Mouse (Mus musculus) bone marrow macrophage, adult 2 months (primary cell): Measurements from ENCODE around the gene Pnpla3.

Experiments used
- CTCF ChIP-seq: IDR thresholded peaks from 2 replicates; pipeline ENCODE4 v1.5.1; 2012; ENCODE audit warnings: low read depth, mild to moderate bottlenecking, low read length, moderate library complexity
- POLR2A ChIP-seq: IDR thresholded peaks from 2 replicates; pipeline ENCODE4 v1.6.1; 2012; ENCODE audit warnings: mild to moderate bottlenecking, low read depth, low read length, borderline replicate concordance

DNA sequence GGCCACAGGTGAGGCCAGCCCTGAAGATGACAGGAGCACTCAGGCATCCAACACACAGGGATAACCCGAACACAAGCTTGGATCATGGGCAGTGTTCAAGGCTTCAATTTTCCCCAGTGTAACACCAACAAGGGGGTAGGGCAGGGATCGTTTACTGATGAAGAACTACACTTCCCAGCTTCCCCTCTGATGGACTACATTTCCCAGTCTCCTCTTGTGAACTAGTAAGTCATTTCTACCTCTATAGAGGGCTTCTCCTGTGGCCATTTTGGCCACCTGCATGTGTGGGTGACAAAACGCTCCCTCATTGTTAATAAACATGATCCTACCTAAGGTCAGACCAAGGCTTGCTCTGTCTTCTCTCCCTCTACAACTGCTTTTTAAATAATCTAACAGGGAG lies 22.2 kb downstream of the Pnpla3 start:
- TF ChIP-seq CTCF (no peak), POLR2A (no peak)
